Mouse (Mus musculus) embryonic facial prominence, embryonic 10.5 days (tissue): Measurements from ENCODE around the gene Tmprss7. TPM values are rescaled to one million over a fixed set of nuclear protein-coding genes. Genes with fewer than 3 reads are reported as not detected.
A peak's percentile ranks its signal among the peaks of the same experiment; 100 is the strongest.

Source experiments
- DNase-seq: peaks from one replicate; pipeline ENCODE4 v3.0.0-alpha.2; 2017; ENCODE audit warnings: low spot score
- H3K27ac ChIP-seq: fragments of 300-500 bp; sonication (generic); replicated peaks from 2 replicates; pipeline ENCODE4 v1.5.1; 2016; ENCODE audit warnings: mild to moderate bottlenecking
- H3K27me3 ChIP-seq: fragments of 300-500 bp; sonication (generic); replicated peaks from 2 replicates; pipeline ENCODE4 v1.6.1; 2016; ENCODE audit warnings: low read depth, mild to moderate bottlenecking; ENCODE audit not compliant: poor library complexity, severe bottlenecking
- H3K36me3 ChIP-seq: fragments of 300-500 bp; sonication (generic); replicated peaks from 2 replicates; pipeline ENCODE4 v1.6.1; 2016; ENCODE audit warnings: mild to moderate bottlenecking, moderate library complexity
- H3K4me1 ChIP-seq: fragments of 300-500 bp; sonication (generic); 2 replicates; pipeline ENCODE4 v1.6.1; 2016
- H3K4me3 ChIP-seq: fragments of 300-500 bp; sonication (generic); 2 replicates; pipeline ENCODE4 v1.5.1; 2016; ENCODE audit warnings: mild to moderate bottlenecking, moderate library complexity
- H3K9me3 ChIP-seq: fragments of 300-500 bp; sonication (generic); 2 replicates; pipeline ENCODE4 v1.6.1; 2016; ENCODE audit warnings: mild to moderate bottlenecking
- WGBS: fragments of 180-500 bp; shearing (Covaris S2); methylation state at CpG from one replicate; pipeline ENCODE4 v1.1.7; 2016; 5-methylcytosine and 5-hydroxymethylcytosine counted together
- polyA plus RNA-seq: library from polyadenylated mRNA; unstranded; fragments of >200 nt; fragmentation: Nextera tagmentation; extraction: Ambion mirVana; gene quantifications from 2 replicates; pipeline ENCODE4 v1.2.1, GENCODE M21; 2016

The Tmprss7 gene
- polyA plus RNA-seq: 0.15 and 0.21 TPM in 2 replicates

DNA sequence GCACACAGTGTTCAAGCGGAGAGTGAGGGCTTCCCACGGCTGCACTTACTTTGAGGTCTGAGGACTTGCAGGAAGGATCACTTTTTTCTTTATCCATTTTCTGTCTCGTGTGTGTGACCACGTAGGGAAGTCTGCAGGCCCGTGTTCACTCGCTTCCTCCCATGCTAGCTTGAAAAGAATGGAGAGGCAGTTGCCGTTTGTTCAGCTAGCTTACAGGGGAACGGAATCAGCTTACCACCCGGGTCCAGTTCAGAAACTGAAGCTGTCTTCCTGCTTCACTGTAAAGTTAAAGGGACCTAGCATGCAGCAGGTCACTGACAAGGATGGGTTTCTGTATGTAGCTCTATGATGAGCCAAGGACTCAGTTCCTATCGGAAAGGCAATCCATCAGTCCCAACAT, at the start of gene Tmprss7:
TSS of gene Tmprss7 (minus strand) at position 101 of the 400 bp plus-strand sequence.
- Histone ChIP-seq H3K36me3 (no peaks in the 10 kb centered on the region), H3K4me1 (peaks cover 7% of the 10 kb centered on the region), H3K4me3 (no peak within 1 kb of the TSS), H3K9me3 (no peaks in the 10 kb centered on the region), H3K27ac (no peak within 1 kb of the TSS), H3K27me3 (no peaks in the 10 kb centered on the region)
- no peak for DNase-seq
- 79% methylated on average over 10 of the region's 10 CpGs for WGBS

DNA sequence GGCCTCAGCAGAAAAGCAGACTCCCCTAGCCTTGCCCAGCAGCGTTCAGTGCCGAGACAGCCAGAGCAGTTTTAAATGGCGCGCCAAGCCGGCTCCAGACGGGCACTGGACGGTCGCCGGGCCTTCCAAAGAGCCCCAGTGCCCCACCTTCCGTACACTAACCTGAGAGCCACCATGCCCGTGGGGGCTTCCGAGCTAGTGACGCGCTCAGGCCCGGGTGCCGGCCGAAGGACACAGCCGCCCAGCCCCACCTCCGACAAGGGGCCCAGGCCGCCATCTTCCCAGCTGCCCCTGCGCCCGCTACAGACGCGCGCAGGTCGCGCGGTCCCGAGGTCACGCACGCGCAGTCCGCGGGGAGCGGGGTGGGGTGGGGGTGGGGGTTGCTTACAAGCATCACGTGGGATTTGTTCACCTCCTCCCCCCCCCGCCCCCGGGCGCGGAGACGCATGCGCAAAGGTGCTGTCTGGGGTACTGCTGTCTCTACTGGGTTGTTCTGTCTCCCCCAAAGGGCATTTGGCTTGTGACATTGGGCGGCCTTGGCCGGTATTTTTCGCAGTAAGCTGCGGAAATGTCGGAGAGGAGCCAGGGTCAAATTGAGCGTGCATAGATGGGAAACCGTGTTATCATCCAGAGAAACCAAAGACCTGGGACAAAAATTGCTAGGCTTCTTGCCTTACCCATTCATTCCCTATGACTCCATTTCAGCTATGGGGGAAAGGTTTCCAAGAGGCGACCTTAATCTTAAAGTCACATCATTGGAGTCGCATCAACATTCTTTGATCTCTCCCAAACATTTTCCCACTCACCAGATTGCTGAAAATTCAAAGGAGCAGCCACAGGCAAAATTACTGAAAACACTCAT, 49.4 kb upstream of the Tmprss7 start, which contains the start of gene Abhd10:
TSS of gene Abhd10 (minus strand) at position 341 of the 862 bp plus-strand sequence.
- peaks cover 27% of the 10 kb centered on the region for H3K36me3 ChIP-seq
- peak within 1 kb of the TSS; percentile 98 for H3K27ac ChIP-seq
- H3K9me3 ChIP-seq: no peaks in the 10 kb centered on the region
- DNase-seq: peak; percentile 99
- no peaks in the 10 kb centered on the region for H3K27me3 ChIP-seq
- under 1% methylated on average over 51 of the region's 51 CpGs for WGBS
- peak within 1 kb of the TSS; percentile 77 for H3K4me3 ChIP-seq
- H3K4me1 ChIP-seq: peaks cover 21% of the 10 kb centered on the region

DNA sequence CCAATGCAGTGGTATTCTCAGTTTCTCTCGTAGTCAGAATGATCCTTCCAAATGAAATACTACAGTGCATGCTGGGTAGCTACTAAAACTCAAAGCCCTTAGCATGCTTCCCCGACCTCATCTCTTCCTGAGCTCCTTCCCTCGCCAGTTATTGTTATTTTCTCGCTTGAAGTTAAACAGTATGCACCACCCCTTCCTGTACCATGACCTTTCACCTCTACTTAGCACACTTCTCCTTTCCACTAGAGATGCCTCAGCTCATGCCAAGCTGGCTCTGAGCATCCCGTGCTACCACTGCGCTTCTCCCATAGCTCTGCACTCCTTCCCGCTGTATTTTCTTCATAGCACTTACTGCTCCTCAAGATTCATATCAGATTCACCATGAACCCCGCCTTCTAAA, 44.4 kb upstream of the Tmprss7 start:
- peaks cover 65% of the 10 kb centered on the region for H3K36me3 ChIP-seq
- no peak overlapping the region for H3K27ac ChIP-seq
- DNase-seq: no peak
- 90% methylated on average over 8 of the region's 8 CpGs for WGBS
- H3K4me3 ChIP-seq: no peak overlapping the region
- H3K27me3 ChIP-seq: no peaks in the 10 kb centered on the region
- peaks cover 13% of the 10 kb centered on the region for H3K4me1 ChIP-seq
- no peaks in the 10 kb centered on the region for H3K9me3 ChIP-seq

- H3K27ac ChIP-seq: no peak overlapping the region
- no peak for DNase-seq
- peaks cover 10% of the 10 kb centered on the region for H3K4me1 ChIP-seq
- WGBS: 93% methylated on average over 3 of the region's 3 CpGs
- no peaks in the 10 kb centered on the region for H3K9me3 ChIP-seq
- H3K4me3 ChIP-seq: no peak overlapping the region
- H3K27me3 ChIP-seq: no peaks in the 10 kb centered on the region
- peaks cover 76% of the 10 kb centered on the region for H3K36me3 ChIP-seq
Observed at GRCm38 (mm10) chr16:45736724-45737123, 43.3 kb upstream of the Tmprss7 start.

DNA sequence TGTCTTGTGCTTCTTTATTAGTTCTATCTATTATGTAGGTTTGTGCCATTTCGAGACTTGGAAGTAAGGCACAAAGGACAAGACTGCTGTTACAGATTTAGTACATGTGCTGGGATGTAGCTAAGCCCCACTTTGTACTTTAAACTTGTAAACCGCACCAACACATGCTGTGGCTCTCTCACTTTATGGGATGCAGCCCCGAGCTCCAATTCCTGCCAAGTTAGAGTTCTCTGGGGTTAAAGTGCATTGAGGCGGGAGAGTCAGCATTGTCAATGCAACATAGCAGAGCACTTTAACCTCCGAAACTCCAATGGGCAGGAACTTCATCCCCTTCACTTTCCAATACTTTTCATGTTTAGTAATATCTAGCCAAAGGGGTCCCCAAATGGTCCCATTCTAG, 35.7 kb upstream of the Tmprss7 start:
- DNase-seq: no peak
- Histone ChIP-seq H3K9me3 (no peaks in the 10 kb centered on the region), H3K4me3 (no peak overlapping the region), H3K36me3 (peaks cover 58% of the 10 kb centered on the region), H3K27ac (no peak overlapping the region), H3K27me3 (no peaks in the 10 kb centered on the region), H3K4me1 (peaks cover 9% of the 10 kb centered on the region)
- 91% methylated on average over 5 of the region's 5 CpGs for WGBS

GRCm38 (mm10) chr16:45724742-45725102, 31.3 kb upstream of the Tmprss7 start:
- peak; percentile 68 for DNase-seq
- H3K36me3 ChIP-seq: peaks cover 49% of the 10 kb centered on the region
- H3K27ac ChIP-seq: peak overlapping the region; percentile 93
- H3K4me1 ChIP-seq: peaks cover 32% of the 10 kb centered on the region
- no peaks in the 10 kb centered on the region for H3K27me3 ChIP-seq
- no peaks in the 10 kb centered on the region for H3K9me3 ChIP-seq
- H3K4me3 ChIP-seq: peak overlapping the region; percentile 64
- under 1% methylated on average over 10 of the region's 10 CpGs for WGBS

GRCm38 (mm10) chr16:45724061-45724741, 30.7 kb upstream of the Tmprss7 start, which contains the start of gene Tagln3:
TSS of gene Tagln3 (minus strand) at chr16:45724608.
- DNase-seq: peak; percentile 83
- Histone ChIP-seq H3K4me1 (peaks cover 32% of the 10 kb centered on the region), H3K4me3 (peak within 1 kb of the TSS; percentile 64), H3K27ac (peak within 1 kb of the TSS; percentile 93), H3K9me3 (no peaks in the 10 kb centered on the region), H3K27me3 (no peaks in the 10 kb centered on the region), H3K36me3 (peaks cover 49% of the 10 kb centered on the region)
- WGBS: 1% methylated on average over 30 of the region's 30 CpGs

DNA sequence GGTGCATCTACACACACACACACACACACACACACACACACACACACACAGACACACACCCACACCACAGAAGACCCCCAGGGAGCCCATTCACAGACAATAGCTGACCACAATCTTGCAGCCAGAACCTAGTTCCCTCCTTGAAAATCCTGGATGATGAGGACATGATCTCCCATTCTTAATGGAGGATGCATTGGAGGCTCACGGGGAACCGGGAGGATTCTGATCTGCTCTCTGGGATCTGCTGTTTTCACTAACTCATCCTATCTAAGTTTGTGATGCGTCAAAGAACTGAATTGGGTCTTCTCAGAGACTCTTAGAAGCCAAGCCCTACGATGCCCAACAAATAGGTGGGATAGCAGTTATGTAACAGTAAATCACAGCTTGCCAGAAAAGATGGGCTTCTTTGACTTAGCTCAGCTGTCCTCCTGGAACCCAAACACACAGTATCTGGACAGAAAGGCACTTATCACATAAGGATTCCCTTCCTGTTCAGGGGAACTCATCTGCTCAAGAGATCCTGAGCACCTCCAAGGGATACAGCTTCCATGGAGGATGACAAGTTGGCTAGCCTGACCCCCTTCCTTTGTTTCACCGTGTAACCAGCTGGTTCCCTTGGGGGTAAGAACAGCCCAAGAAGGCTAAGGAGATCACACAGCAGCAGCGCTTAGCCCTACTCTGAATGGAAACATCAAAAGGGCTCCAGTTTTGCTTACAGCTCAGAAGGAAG, 29.9 kb upstream of the Tmprss7 start:
- Histone ChIP-seq H3K27me3 (no peaks in the 10 kb centered on the region), H3K4me3 (peak overlapping the region; percentile 64), H3K9me3 (no peaks in the 10 kb centered on the region), H3K27ac (peak overlapping the region; percentile 93), H3K4me1 (peaks cover 32% of the 10 kb centered on the region), H3K36me3 (peaks cover 49% of the 10 kb centered on the region)
- WGBS: 55% methylated on average over 6 of the region's 6 CpGs
- no peak for DNase-seq

- H3K27ac ChIP-seq: peak overlapping the region; percentile 93
- H3K4me1 ChIP-seq: peaks cover 32% of the 10 kb centered on the region
- peaks cover 52% of the 10 kb centered on the region for H3K36me3 ChIP-seq
- DNase-seq: no peak
- WGBS: 71% methylated on average over 3 of the region's 3 CpGs
- H3K27me3 ChIP-seq: no peaks in the 10 kb centered on the region
- peak overlapping the region; percentile 64 for H3K4me3 ChIP-seq
- no peaks in the 10 kb centered on the region for H3K9me3 ChIP-seq
Observed at GRCm38 (mm10) chr16:45722460-45722951, 29.0 kb upstream of the Tmprss7 start.

DNA sequence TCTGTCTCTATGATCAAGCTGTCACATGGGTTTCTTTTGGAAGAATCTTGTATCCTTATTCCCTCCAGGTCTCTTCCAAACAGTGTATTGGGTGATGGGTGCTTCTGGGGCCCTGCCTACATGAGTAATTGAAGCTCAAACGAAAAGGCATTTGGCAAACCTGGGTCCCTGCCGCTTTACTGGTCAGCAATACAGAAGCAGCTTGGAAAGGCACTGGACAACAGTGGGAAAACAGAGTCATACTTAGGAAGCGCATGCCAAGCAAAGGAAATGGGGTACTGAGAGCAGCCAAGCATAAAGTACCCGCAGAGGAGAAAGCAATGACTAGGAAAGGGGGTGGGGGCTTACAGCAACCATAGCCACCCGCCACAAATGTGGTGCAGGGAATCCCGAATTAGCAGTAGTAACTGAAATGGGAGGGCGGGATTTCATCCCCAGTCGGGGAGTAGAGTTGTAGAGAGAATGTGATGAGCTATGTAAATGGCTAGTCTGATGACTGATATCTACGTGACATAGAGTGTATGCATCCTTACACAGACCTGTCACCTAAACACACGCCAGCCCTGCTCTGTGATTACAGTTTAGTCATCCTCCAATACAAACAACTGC, 26.7 kb upstream of the Tmprss7 start:
- Histone ChIP-seq H3K27me3 (no peaks in the 10 kb centered on the region), H3K36me3 (peaks cover 74% of the 10 kb centered on the region), H3K4me1 (peaks cover 32% of the 10 kb centered on the region), H3K4me3 (no peak overlapping the region), H3K9me3 (no peaks in the 10 kb centered on the region), H3K27ac (no peak overlapping the region)
- no peak for DNase-seq
- WGBS: 84% methylated on average over 10 of the region's 10 CpGs

DNA sequence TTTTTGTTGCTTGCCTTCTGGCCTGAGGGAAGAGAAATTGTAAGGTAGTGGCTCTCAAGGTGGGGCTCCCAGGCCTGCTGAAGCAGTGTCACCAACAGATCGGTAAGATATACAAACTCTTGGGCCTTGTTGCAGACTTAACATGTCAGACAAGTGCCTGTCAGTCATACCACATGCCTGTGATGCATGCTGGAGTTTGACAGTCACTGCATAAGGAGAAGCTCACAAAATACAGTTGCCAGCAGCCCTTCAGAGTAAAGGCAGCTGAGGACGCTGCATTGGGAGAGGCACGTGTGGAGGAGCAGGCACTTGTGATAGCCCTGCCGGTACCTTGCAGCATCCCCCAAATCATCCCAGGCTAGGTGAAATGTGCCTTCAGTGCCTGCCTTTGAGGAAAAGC, 24.8 kb upstream of the Tmprss7 start:
- Histone ChIP-seq H3K4me3 (no peak overlapping the region), H3K27ac (no peak overlapping the region), H3K4me1 (peaks cover 14% of the 10 kb centered on the region), H3K36me3 (peaks cover 86% of the 10 kb centered on the region), H3K9me3 (no peaks in the 10 kb centered on the region), H3K27me3 (no peaks in the 10 kb centered on the region)
- WGBS: 90% methylated on average over 4 of the region's 4 CpGs
- no peak for DNase-seq
